Mouse (Mus musculus) cerebellum, adult 2 months (tissue): ENCODE measurements around the gene Spsb4. TPM values are rescaled to one million over a fixed set of nuclear protein-coding genes. Genes with fewer than 3 reads are reported as not detected.

ENCODE experiments used
- DNase-seq, 2 experiments: peaks; one replicate each; pipeline ENCODE4 v3.0.0; 2021
- H3K27ac ChIP-seq: fragments of 200-500 bp; 2 replicates; pipeline ENCODE4 v1.5.1; 2012; ENCODE audit warnings: low read length, control low read depth, inconsistent platforms; ENCODE audit not compliant: insufficient read depth
- H3K27me3 ChIP-seq: fragments of 200-500 bp; 2 replicates; pipeline ENCODE4 v1.6.1; 2012; ENCODE audit warnings: inconsistent platforms, mild to moderate bottlenecking, low read length, moderate library complexity; ENCODE audit not compliant: control insufficient read depth, insufficient read depth
- H3K4me1 ChIP-seq: fragments of 200-500 bp; 2 replicates; pipeline ENCODE4 v1.6.1; 2011; ENCODE audit warnings: low read length; ENCODE audit not compliant: control insufficient read depth, insufficient read depth
- H3K4me3 ChIP-seq: fragments of 200-500 bp; replicated peaks from 2 replicates; pipeline ENCODE3; 2011; ENCODE audit warnings: mild to moderate bottlenecking, low read depth, low read length, control low read depth; ENCODE audit not compliant: insufficient read depth
- CTCF ChIP-seq: fragments of 200-500 bp; IDR thresholded peaks from 2 replicates; pipeline ENCODE4 v1.5.1; 2011; ENCODE audit warnings: low read depth, mild to moderate bottlenecking, control low read depth, low read length, moderate library complexity, borderline replicate concordance; ENCODE audit not compliant: insufficient read depth
- POLR2A ChIP-seq: fragments of 200-500 bp; IDR thresholded peaks from 2 replicates; pipeline ENCODE4 v1.6.1; 2011; ENCODE audit warnings: low read length, control low read depth, borderline replicate concordance; ENCODE audit not compliant: insufficient read depth
- WGBS: fragments of 180-500 bp; shearing (Covaris S2); methylation state at CpG from one replicate; pipeline ENCODE4 v1.1.7; 2018; 5-methylcytosine and 5-hydroxymethylcytosine counted together
- polyA plus RNA-seq: library from polyadenylated mRNA; depleted of rRNA; stranded (reverse); fragments of >200 nt; gene quantifications from 2 replicates; pipeline ENCODE4 v1.2.3, GENCODE M21; 2012

The Spsb4 gene
- polyA plus RNA-seq, 1 experiment: 13.9 TPM

DNA sequence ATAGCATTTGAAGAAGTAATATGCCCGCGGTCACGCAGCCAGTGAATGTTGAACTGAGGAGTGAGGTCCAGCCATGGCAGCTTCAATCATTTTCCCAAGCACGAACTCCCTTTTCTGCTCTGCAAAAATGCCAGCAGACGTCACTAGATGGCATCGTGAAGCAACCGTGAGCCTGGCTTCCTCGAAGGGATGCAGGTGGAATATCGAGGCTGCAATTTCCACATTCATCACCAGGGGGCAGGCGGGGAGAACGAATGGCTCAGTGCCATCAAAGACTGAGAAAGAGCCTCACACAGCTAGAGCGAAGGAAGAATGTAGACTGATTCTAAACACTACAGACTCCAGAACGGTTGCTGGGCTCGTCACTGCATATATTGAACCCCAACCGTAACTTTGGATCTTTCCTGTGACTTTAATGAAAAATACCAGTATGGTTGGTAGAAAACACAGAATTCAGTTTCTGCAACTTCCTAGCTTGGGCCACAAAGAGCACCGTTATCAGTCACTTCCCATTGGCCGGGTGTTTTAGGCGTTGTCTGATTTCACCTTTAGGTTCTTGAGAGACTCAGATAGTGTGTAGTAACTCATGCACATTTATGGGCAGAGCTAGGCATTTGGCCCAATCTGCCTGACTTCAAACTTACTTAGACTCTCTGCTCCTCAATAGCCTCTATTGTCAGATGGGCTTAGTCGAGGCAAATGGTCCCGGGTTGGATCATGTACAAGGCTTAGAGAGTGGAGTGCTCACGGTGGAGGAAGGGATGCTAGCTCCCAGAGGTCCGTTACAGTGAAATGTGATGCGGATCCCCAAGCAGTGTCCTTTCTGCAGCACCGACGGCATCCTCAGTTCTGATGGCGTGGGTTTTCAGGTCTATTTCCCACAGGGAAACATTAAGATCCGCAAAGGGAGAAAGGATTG lies 101.8 kb downstream of the Spsb4 start:
- TF ChIP-seq CTCF: peak; percentile 99
- TF ChIP-seq POLR2A: no peak
- Histone ChIP-seq H3K27ac (no peak overlapping the region), H3K27me3 (no peaks in the 10 kb centered on the region), H3K4me1 (no peaks in the 10 kb centered on the region), H3K4me3 (no peak overlapping the region)
- 36% methylated on average over 27 of the region's 27 CpGs for WGBS
- DNase-seq: peak; percentile 92 to 98

DNA sequence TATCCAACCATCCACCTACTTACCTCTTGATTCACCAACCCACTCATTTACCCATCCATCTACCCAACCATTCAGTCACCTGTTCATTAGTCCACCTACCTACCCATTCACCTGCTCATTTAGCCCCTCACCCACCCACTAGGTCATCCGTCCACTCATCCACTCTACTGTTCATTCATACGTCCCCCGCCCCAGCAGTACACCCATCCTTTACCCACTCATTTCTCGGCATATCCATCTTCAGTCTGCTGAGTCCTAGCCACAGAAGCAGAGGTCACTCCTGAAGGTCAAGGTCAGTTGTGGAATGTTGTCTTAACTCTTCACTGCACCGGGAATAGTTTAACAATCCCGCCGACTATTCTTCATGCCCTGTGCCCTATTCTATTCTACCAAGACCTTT lies 102.6 kb downstream of the Spsb4 start:
- 59% methylated on average over 7 of the region's 7 CpGs for WGBS
- TF ChIP-seq CTCF (no peak), POLR2A (no peak)
- H3K4me1 ChIP-seq: no peaks in the 10 kb centered on the region
- no peaks in the 10 kb centered on the region for H3K27me3 ChIP-seq
- no peak overlapping the region for H3K4me3 ChIP-seq
- peak in 1 of 2 experiments; percentile 5 for DNase-seq
- no peak overlapping the region for H3K27ac ChIP-seq

DNA sequence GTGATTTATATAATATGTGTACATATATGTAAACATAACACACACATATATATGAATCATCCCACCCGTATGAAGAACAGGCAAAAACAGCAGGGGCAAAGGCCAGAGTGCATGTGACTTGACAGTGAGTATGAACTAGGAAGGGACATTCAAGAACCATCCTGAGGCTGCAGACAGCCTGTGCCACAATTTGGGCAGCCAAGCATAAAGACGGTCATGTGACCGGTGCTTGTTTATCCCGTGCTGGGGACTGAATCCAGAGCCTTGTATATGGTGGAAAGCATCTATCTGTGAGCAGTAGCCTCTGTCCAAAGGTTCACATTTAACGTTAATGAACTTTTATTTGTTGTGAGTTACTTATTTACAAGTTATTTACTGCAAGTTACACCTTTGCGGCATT lies 103.8 kb downstream of the Spsb4 start:
- DNase-seq: no peak
- WGBS: 66% methylated on average over 6 of the region's 6 CpGs
- no peak for TF ChIP-seq POLR2A
- TF ChIP-seq CTCF: no peak

GRCm38 (mm10) chr9:96914005-96914404 lies 104.6 kb downstream of the Spsb4 start:
- no peak overlapping the region for H3K4me3 ChIP-seq
- TF ChIP-seq POLR2A (no peak), CTCF (no peak)
- no peaks in the 10 kb centered on the region for H3K4me1 ChIP-seq
- DNase-seq: no peak
- 97% methylated on average over 3 of the region's 3 CpGs for WGBS
- H3K27ac ChIP-seq: no peak overlapping the region
- no peaks in the 10 kb centered on the region for H3K27me3 ChIP-seq

More for the DNA sequence above, 103.8 kb downstream of the Spsb4 start:
- Histone ChIP-seq H3K27me3 (no peaks in the 10 kb centered on the region), H3K27ac (no peak overlapping the region), H3K4me1 (no peaks in the 10 kb centered on the region), H3K4me3 (no peak overlapping the region)

DNA sequence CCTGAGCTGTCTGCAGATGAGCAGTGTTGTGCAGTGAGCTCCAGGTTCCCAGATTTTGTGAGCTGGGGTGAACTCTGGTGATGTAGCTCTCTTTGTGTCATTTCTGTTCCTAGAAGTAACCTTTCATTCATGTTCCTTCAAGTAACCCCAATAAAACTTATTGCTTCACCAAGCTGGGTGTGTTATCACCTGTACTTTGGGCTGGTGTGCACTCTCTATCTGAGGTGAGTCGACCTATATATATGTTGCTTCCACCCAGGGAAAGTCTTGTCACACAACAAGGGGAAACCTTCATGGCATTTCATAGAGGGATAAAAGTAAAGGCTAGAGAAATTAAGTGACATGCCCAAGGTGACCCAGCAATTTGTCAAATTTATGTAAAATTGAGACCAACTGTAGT lies 109.1 kb downstream of the Spsb4 start:
- Histone ChIP-seq H3K27ac (no peak overlapping the region), H3K4me3 (no peak overlapping the region), H3K4me1 (no peaks in the 10 kb centered on the region), H3K27me3 (no peaks in the 10 kb centered on the region)
- TF ChIP-seq CTCF: no peak
- TF ChIP-seq POLR2A: no peak
- 86% methylated on average over 1 of the region's 1 CpGs for WGBS
- DNase-seq: no peak

- no peak overlapping the region for H3K27ac ChIP-seq
- no peak overlapping the region for H3K4me3 ChIP-seq
- DNase-seq: no peak
- no peak for TF ChIP-seq CTCF
- TF ChIP-seq POLR2A: no peak
- H3K27me3 ChIP-seq: no peaks in the 10 kb centered on the region
- WGBS: 61% methylated on average over 2 of the region's 2 CpGs
- no peaks in the 10 kb centered on the region for H3K4me1 ChIP-seq
Measured at GRCm38 (mm10) chr9:96908737-96909136, 109.9 kb downstream of the Spsb4 start.

DNA sequence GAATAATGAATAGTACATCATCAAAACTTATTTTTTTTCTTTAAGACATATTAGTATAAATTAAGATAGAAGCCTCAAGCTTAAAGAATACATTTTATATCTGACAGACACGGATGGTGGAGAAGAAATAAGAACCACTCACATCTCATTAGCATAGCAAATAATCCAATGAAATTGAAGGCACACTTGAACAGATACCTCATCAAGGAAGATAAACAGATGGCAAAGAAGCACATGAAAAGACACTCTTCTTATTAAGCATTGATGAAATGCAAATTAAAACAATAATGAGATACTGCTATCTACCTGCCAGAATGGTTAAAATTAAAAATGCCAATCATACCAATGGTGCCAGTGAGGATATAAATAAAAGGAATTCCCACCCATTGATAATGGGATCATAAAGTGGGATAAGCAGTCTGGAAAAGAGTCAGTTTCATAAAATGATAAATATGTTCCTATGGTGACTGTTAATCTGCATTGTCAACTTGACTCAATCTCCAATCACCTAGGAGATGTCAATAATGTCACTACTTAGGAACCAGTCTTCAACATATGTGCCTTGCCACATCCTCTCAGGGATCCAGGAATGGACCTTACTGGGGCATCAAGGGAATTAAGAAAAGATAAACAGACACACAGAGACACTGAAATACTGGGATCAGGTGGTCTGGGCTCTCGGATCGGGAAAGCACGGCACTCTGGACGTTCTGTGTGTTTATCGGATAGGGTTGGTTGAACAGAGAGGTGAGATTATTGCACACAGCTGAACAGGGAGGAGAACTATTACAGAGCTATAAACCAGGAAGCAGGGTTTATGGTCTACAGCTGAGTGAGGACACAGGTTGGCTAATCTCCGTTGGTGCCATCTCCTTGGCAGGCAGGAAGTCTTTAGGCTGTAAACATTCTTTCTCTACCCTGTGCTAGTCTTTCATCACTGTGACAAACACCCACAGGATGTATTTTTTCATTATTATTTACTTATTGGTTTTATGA lies 114.0 kb downstream of the Spsb4 start:
- TF ChIP-seq POLR2A (no peak), CTCF (no peak)
- no peak overlapping the region for H3K4me3 ChIP-seq
- no peak overlapping the region for H3K27ac ChIP-seq
- WGBS: 81% methylated on average over 7 of the region's 7 CpGs
- no peaks in the 10 kb centered on the region for H3K27me3 ChIP-seq
- no peak for DNase-seq
- no peaks in the 10 kb centered on the region for H3K4me1 ChIP-seq

- 84% methylated on average over 5 of the region's 5 CpGs for WGBS
- no peak for DNase-seq
- H3K27ac ChIP-seq: no peak overlapping the region
- H3K27me3 ChIP-seq: no peaks in the 10 kb centered on the region
- no peak overlapping the region for H3K4me3 ChIP-seq
- TF ChIP-seq CTCF (no peak), POLR2A (no peak)
- H3K4me1 ChIP-seq: no peaks in the 10 kb centered on the region
Measured at GRCm38 (mm10) chr9:96899717-96900116, 118.9 kb downstream of the Spsb4 start.
